Mouse (Mus musculus): ENCODE measurements around the gene Ptrh2. TPM values are rescaled to one million over a fixed set of nuclear protein-coding genes. Genes with fewer than 3 reads are reported as not detected.

The Ptrh2 gene
- polyA plus RNA-seq, 1 experiment from 2014 or later: 43.6 TPM

DNA sequence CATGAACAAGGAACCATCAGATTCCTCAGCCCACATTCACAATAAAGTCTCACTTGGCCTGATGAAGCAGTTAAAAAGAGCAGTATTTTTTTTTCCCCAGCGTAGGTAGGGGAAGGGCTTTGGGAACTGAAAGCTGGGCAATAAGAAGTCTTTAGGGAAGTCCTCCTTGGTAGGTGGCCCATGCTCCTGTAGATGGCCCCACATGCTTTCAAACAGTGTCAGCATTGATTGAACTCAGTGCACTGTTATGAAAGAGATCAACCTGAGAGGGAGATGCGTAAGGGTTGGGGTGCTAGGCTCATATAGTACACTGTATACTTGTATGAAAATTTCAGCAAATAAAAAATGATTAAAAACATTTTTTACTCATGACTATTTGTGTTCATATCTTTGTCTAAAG, 8.2 kb downstream of the Ptrh2 start:
- ATAC-seq (ENCODE audit: insufficient number of reproducible peaks, low FRiP score, low TSS enrichment, low read depth): no peak

DNA sequence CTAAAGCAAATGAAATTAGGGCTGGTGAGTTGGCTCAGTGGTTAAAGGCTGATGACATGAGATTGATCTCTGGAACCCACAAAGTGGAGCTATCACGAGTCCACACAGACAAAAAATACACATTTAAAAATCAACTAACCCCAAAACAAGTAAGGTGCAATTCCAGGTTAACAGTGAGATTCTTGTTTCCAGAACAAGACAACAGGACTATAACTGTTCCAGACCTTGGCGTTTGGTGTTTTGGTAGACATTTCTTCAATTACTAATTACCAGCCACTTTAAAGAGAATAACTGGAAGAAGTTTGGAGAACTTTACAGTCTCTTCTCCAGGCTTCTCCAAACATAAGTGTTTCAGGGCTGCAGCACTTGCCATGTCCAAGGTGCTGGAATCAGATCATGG, 8.8 kb downstream of the Ptrh2 start:
- 90% methylated on average over 2 of the region's 2 CpGs for WGBS
- H3K4me1 ChIP-seq (ENCODE audit: control insufficient read depth, insufficient read depth, low read length): no peaks in the 10 kb centered on the region
- no peak overlapping the region for H3K4me3 ChIP-seq (ENCODE audit: low read depth, low read length)
- DNase-seq (ENCODE audit: low spot score) (no peak), ATAC-seq (ENCODE audit: insufficient number of reproducible peaks, low FRiP score, low TSS enrichment, low read depth) (no peak)
- no peaks in the 10 kb centered on the region for H3K9me3 ChIP-seq (ENCODE audit: control insufficient read depth, low read length)
- peaks cover 17% of the 10 kb centered on the region for H3K36me3 ChIP-seq (ENCODE audit: control insufficient read depth, insufficient read depth, low read length)
- no peaks in the 10 kb centered on the region for H3K27me3 ChIP-seq (ENCODE audit: control insufficient read depth, insufficient read depth, low read length)
- H3K27ac ChIP-seq (replicated peaks; ENCODE audit: low read depth, low read length): no peak overlapping the region
- no peak overlapping the region for H3K9ac ChIP-seq (ENCODE audit: low read length)
- no peak overlapping the region for H3K4me2 ChIP-seq (ENCODE audit: low read depth, severe bottlenecking)

More for the DNA sequence above, 8.2 kb downstream of the Ptrh2 start:
- Histone ChIP-seq H3K4me2 (ENCODE audit: low read depth, severe bottlenecking) (no peak overlapping the region), H3K4me1 (ENCODE audit: control insufficient read depth, insufficient read depth, low read length) (no peaks in the 10 kb centered on the region), H3K9me3 (ENCODE audit: control insufficient read depth, low read length) (no peaks in the 10 kb centered on the region), H3K4me3 (ENCODE audit: low read depth, low read length) (no peak overlapping the region), H3K27me3 (ENCODE audit: control insufficient read depth, insufficient read depth, low read length) (no peaks in the 10 kb centered on the region), H3K27ac (replicated peaks; ENCODE audit: low read depth, low read length) (no peak overlapping the region), H3K36me3 (ENCODE audit: control insufficient read depth, insufficient read depth, low read length) (peaks cover 15% of the 10 kb centered on the region), H3K9ac (ENCODE audit: low read length) (no peak overlapping the region)
- DNase-seq (ENCODE audit: low spot score): no peak
- 88% methylated on average over 2 of the region's 2 CpGs for WGBS

DNA sequence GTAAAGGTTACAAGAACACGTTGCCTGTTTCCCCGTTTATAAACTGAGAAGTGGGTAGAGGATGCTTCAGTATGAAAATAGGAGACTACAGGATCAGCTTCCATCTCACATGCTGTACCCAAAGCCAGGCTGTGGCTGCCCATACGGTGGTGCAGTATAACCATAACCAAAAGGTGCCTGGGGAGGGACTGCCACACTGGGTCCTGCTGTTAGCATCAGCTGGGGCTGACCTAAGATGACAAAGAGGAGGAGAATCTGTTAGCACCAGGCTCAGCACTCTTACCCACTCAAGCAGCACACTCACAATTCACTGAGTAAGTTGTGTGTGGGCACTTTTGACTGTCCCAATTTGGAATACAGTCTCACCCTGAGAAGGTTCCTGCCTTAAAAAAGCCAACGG, 11.7 kb downstream of the Ptrh2 start:
- WGBS: 82% methylated on average over 4 of the region's 4 CpGs
- ATAC-seq (ENCODE audit: insufficient number of reproducible peaks, low FRiP score, low TSS enrichment, low read depth) (no peak), DNase-seq (ENCODE audit: low spot score) (no peak)
- Histone ChIP-seq H3K27ac (replicated peaks; ENCODE audit: low read depth, low read length) (no peak overlapping the region), H3K4me1 (ENCODE audit: control insufficient read depth, insufficient read depth, low read length) (no peaks in the 10 kb centered on the region), H3K4me2 (ENCODE audit: low read depth, severe bottlenecking) (no peak overlapping the region), H3K27me3 (ENCODE audit: control insufficient read depth, insufficient read depth, low read length) (no peaks in the 10 kb centered on the region), H3K9me3 (ENCODE audit: control insufficient read depth, low read length) (no peaks in the 10 kb centered on the region), H3K4me3 (ENCODE audit: low read depth, low read length) (no peak overlapping the region), H3K9ac (ENCODE audit: low read length) (no peak overlapping the region), H3K36me3 (ENCODE audit: control insufficient read depth, insufficient read depth, low read length) (peaks cover 10% of the 10 kb centered on the region)

DNA sequence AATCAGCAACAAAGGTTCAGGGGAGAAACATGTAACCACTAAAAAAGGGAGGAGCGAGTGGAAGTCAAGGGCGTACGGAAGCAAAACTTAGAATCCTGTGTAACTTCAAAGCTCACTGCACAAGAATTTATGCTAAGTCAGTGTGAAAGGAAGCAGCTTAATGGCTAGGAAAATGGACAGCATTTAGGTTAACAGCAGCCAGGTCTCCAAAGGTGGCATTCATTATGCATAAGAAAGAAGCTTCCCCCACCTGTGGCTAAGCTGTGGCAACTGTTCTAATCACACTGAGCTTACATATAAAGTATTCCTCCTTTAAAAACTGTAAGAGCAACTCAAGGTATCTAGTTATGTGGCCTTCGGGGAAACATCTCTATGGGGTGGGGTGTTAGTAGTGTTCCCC, 17.4 kb downstream of the Ptrh2 start:
- 89% methylated on average over 4 of the region's 4 CpGs for WGBS
- H3K36me3 ChIP-seq (ENCODE audit: control insufficient read depth, insufficient read depth, low read length): peaks cover 20% of the 10 kb centered on the region
- H3K9ac ChIP-seq (ENCODE audit: low read length): no peak overlapping the region
- H3K4me2 ChIP-seq (ENCODE audit: low read depth, severe bottlenecking): no peak overlapping the region
- H3K4me1 ChIP-seq (ENCODE audit: control insufficient read depth, insufficient read depth, low read length): no peaks in the 10 kb centered on the region
- DNase-seq (ENCODE audit: low spot score) (no peak), ATAC-seq (ENCODE audit: insufficient number of reproducible peaks, low FRiP score, low TSS enrichment, low read depth) (no peak)
- H3K27me3 ChIP-seq (ENCODE audit: control insufficient read depth, insufficient read depth, low read length): no peaks in the 10 kb centered on the region
- H3K4me3 ChIP-seq (ENCODE audit: low read depth, low read length): no peak overlapping the region
- H3K27ac ChIP-seq (replicated peaks; ENCODE audit: low read depth, low read length): no peak overlapping the region
- no peaks in the 10 kb centered on the region for H3K9me3 ChIP-seq (ENCODE audit: control insufficient read depth, low read length)

DNA sequence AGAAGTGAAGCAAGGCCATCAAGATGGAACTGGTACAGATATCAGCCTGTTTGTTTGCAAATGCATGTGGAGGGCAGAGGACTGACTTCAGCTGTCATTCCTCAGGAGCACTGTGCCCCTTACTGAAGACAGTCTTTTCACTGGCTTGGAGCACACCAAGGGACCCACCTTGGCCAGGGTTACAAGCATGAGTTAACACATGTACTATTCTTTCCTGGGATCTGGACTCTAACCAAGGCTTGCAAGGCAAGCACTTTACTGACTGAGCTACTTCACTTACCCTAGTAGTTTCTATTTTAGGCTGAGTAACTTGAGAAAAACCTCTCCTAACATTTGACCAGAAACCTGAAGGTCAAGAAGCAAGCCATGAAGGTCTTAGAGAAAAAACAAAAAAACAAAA, 30.8 kb downstream of the Ptrh2 start:
- Histone ChIP-seq H3K4me2 (ENCODE audit: low read depth, severe bottlenecking) (no peak overlapping the region), H3K36me3 (ENCODE audit: control insufficient read depth, insufficient read depth, low read length) (peaks cover 17% of the 10 kb centered on the region), H3K4me3 (ENCODE audit: low read depth, low read length) (no peak overlapping the region), H3K27ac (replicated peaks; ENCODE audit: low read depth, low read length) (no peak overlapping the region), H3K4me1 (ENCODE audit: control insufficient read depth, insufficient read depth, low read length) (no peaks in the 10 kb centered on the region), H3K9ac (ENCODE audit: low read length) (no peak overlapping the region), H3K27me3 (ENCODE audit: control insufficient read depth, insufficient read depth, low read length) (no peaks in the 10 kb centered on the region), H3K9me3 (ENCODE audit: control insufficient read depth, low read length) (no peaks in the 10 kb centered on the region)
- DNase-seq (ENCODE audit: low spot score): no peak
- no peak for ATAC-seq (ENCODE audit: insufficient number of reproducible peaks, low FRiP score, low TSS enrichment, low read depth)

DNA sequence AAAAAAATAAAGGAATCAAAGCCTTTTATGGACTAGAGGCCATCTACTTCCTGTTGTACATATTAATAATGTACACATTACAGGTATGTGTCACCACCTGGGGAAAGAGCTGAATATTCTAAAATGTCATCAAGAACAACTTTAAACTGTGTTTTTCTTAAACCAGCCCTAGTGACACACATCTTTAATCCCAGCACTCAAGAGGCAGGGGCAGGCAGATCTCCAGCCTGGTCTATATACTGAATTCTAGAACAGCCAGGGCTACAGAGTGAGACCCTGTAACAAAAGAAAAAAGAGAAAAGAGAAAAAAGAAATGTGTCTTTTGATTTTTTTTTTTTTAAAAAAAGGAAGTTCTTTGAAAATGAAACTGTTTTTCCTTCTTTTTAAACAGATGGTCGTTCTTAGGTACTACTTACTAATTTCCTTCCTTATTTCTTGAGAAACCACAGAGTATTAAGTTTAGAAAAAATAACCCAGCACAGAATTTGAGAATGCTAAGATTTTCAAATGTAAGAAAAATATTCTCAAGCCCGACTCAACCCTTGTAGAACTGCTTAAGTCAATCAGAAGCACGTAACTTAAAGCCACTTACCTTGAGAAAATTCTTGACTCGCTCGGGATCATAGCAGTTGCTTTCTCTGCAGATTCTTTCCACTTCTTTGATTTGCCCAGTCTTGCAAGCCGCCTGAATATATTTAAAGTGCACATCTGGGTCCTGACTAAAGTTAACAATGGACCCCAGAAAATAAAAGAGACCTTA, 33.7 kb downstream of the Ptrh2 start:
- Histone ChIP-seq H3K4me2 (ENCODE audit: low read depth, severe bottlenecking) (no peak overlapping the region), H3K4me1 (ENCODE audit: control insufficient read depth, insufficient read depth, low read length) (no peaks in the 10 kb centered on the region), H3K27ac (replicated peaks; ENCODE audit: low read depth, low read length) (no peak overlapping the region), H3K9me3 (ENCODE audit: control insufficient read depth, low read length) (no peaks in the 10 kb centered on the region), H3K27me3 (ENCODE audit: control insufficient read depth, insufficient read depth, low read length) (no peaks in the 10 kb centered on the region), H3K36me3 (ENCODE audit: control insufficient read depth, insufficient read depth, low read length) (peaks cover 16% of the 10 kb centered on the region), H3K9ac (ENCODE audit: low read length) (no peak overlapping the region), H3K4me3 (ENCODE audit: low read depth, low read length) (no peak overlapping the region)
- ATAC-seq (ENCODE audit: insufficient number of reproducible peaks, low FRiP score, low TSS enrichment, low read depth): no peak
- DNase-seq (ENCODE audit: low spot score): no peak
- 92% methylated on average over 6 of the region's 6 CpGs for WGBS

DNA sequence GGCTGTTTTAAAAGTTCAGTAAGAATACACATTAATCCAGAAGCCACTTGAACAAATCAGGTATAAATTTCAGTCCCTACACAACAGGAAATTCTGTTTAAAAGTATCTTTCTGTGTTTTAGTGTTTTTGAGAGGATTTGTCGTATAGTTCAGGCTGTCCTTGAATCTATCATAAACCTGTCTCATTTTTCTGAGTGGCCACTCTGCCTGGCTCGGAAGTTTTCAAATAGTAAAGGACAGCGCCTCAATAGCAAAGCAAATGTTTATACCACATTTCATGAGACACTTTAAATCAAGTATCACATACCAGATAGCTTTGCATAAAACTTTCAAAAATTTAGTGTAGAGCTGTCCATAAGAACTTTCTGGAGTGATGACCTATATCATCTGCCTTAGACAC, 34.6 kb downstream of the Ptrh2 start:
- no peak for ATAC-seq (ENCODE audit: insufficient number of reproducible peaks, low FRiP score, low TSS enrichment, low read depth)
- H3K9ac ChIP-seq (ENCODE audit: low read length): no peak overlapping the region
- WGBS: 92% methylated on average over 3 of the region's 3 CpGs
- H3K27ac ChIP-seq (replicated peaks; ENCODE audit: low read depth, low read length): no peak overlapping the region
- H3K9me3 ChIP-seq (ENCODE audit: control insufficient read depth, low read length): no peaks in the 10 kb centered on the region
- no peaks in the 10 kb centered on the region for H3K27me3 ChIP-seq (ENCODE audit: control insufficient read depth, insufficient read depth, low read length)
- H3K4me2 ChIP-seq (ENCODE audit: low read depth, severe bottlenecking): no peak overlapping the region
- DNase-seq (ENCODE audit: low spot score): no peak
- H3K4me3 ChIP-seq (ENCODE audit: low read depth, low read length): no peak overlapping the region
- no peaks in the 10 kb centered on the region for H3K4me1 ChIP-seq (ENCODE audit: control insufficient read depth, insufficient read depth, low read length)
- peaks cover 19% of the 10 kb centered on the region for H3K36me3 ChIP-seq (ENCODE audit: control insufficient read depth, insufficient read depth, low read length)

DNA sequence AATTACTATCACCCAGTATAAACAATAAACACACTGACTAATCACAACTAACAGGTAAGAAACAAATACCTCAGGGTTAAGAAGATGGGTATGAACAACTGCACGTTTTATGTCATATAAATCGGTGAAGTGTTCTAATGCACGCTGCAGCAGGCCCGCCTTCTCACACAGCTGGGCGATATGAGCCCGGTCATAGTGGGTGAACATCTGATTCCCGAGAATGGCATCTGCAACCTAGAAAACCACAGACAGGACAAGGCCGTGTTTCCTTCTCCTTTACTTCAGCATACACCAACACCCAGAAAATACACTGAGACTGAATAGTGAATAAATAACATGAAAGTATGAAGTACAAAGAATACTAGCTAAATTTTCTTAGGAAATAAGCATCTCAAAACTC, 35.6 kb downstream of the Ptrh2 start:
- peaks cover 19% of the 10 kb centered on the region for H3K36me3 ChIP-seq (ENCODE audit: control insufficient read depth, insufficient read depth, low read length)
- H3K9ac ChIP-seq (ENCODE audit: low read length): no peak overlapping the region
- no peak overlapping the region for H3K4me2 ChIP-seq (ENCODE audit: low read depth, severe bottlenecking)
- WGBS: 91% methylated on average over 8 of the region's 8 CpGs
- ATAC-seq (ENCODE audit: insufficient number of reproducible peaks, low FRiP score, low TSS enrichment, low read depth) (no peak), DNase-seq (ENCODE audit: low spot score) (no peak)
- no peak overlapping the region for H3K27ac ChIP-seq (replicated peaks; ENCODE audit: low read depth, low read length)
- no peaks in the 10 kb centered on the region for H3K4me1 ChIP-seq (ENCODE audit: control insufficient read depth, insufficient read depth, low read length)
- H3K4me3 ChIP-seq (ENCODE audit: low read depth, low read length): no peak overlapping the region
- no peaks in the 10 kb centered on the region for H3K27me3 ChIP-seq (ENCODE audit: control insufficient read depth, insufficient read depth, low read length)
- no peaks in the 10 kb centered on the region for H3K9me3 ChIP-seq (ENCODE audit: control insufficient read depth, low read length)

DNA sequence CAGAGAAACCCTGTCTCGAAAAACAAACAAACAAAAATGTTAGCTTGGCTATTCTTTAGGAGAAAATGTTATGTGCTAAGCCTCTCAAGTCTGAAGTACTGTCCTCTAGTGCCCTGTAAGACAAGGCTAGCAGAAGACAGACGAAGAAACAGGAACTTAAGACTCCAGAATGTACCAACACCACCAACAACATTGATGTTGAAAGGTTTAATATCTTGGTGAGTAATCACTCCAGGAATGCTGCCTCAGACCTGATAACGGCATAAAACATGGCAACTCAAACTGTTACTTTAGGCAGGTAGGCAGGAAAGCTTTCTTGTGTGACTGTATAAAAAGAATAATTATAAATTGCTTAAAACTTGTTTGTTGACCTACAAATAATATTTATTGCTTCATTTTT, 40.2 kb downstream of the Ptrh2 start:
- Histone ChIP-seq H3K4me1 (ENCODE audit: control insufficient read depth, insufficient read depth, low read length) (no peaks in the 10 kb centered on the region), H3K27ac (replicated peaks; ENCODE audit: low read depth, low read length) (no peak overlapping the region), H3K27me3 (ENCODE audit: control insufficient read depth, insufficient read depth, low read length) (no peaks in the 10 kb centered on the region), H3K36me3 (ENCODE audit: control insufficient read depth, insufficient read depth, low read length) (peaks cover 13% of the 10 kb centered on the region), H3K9me3 (ENCODE audit: control insufficient read depth, low read length) (no peaks in the 10 kb centered on the region), H3K4me2 (ENCODE audit: low read depth, severe bottlenecking) (no peak overlapping the region), H3K9ac (ENCODE audit: low read length) (no peak overlapping the region), H3K4me3 (ENCODE audit: low read depth, low read length) (no peak overlapping the region)
- ATAC-seq (ENCODE audit: insufficient number of reproducible peaks, low FRiP score, low TSS enrichment, low read depth) (no peak), DNase-seq (ENCODE audit: low spot score) (no peak)
- WGBS: 92% methylated on average over 3 of the region's 3 CpGs

All from limb, embryonic 11.5 days (tissue).